Mouse (Mus musculus) embryonic facial prominence, embryonic 13.5 days (tissue): ENCODE measurements around the gene Trip13. TPM values are rescaled to one million over a fixed set of nuclear protein-coding genes. Genes with fewer than 3 reads are reported as not detected.

ENCODE experiments used
- ATAC-seq: fragments of 200-750 bp; cut with Nextera tagmentation; 2 replicates; pipeline ENCODE4 v1.8.0; 2017; ENCODE audit warnings: low read depth; ENCODE audit not compliant: insufficient number of reproducible peaks, insufficient read depth, low FRiP score, low TSS enrichment
- H3K27ac ChIP-seq: fragments of 300-500 bp; sonication (generic); 2 replicates; pipeline ENCODE4 v1.5.1; 2015; ENCODE audit warnings: moderate library complexity, mild to moderate bottlenecking, inconsistent platforms
- H3K27me3 ChIP-seq: fragments of 300-500 bp; sonication (generic); 2 replicates; pipeline ENCODE4 v1.6.1; 2015; ENCODE audit warnings: mild to moderate bottlenecking, inconsistent platforms
- H3K36me3 ChIP-seq: fragments of 300-500 bp; sonication (generic); 2 replicates; pipeline ENCODE4 v1.6.1; 2015; ENCODE audit warnings: mild to moderate bottlenecking, inconsistent platforms
- H3K4me1 ChIP-seq: fragments of 300-500 bp; sonication (generic); 2 replicates; pipeline ENCODE4 v1.6.1; 2015; ENCODE audit warnings: inconsistent platforms
- H3K4me2 ChIP-seq: fragments of 300-500 bp; sonication (generic); 2 replicates; pipeline ENCODE4 v1.6.1; 2015; ENCODE audit warnings: moderate library complexity, mild to moderate bottlenecking, inconsistent platforms
- H3K4me3 ChIP-seq: fragments of 300-500 bp; sonication (generic); 2 replicates; pipeline ENCODE4 v1.5.1; 2015; ENCODE audit warnings: mild to moderate bottlenecking, inconsistent platforms
- H3K9ac ChIP-seq: fragments of 300-500 bp; sonication (generic); 2 replicates; pipeline ENCODE4 v1.6.1; 2015; ENCODE audit warnings: mild to moderate bottlenecking, inconsistent platforms
- H3K9me3 ChIP-seq: fragments of 300-500 bp; sonication (generic); 2 replicates; pipeline ENCODE4 v1.6.1; 2016; ENCODE audit warnings: inconsistent platforms
- WGBS: fragments of 180-500 bp; shearing (Covaris S2); methylation state at CpG from one replicate; pipeline ENCODE4 v1.1.7; 2015; ENCODE audit warnings: mixed read lengths; 5-methylcytosine and 5-hydroxymethylcytosine counted together
- polyA plus RNA-seq: library from polyadenylated mRNA; unstranded; fragments of >200 nt; fragmentation: Nextera tagmentation; extraction: Ambion mirVana; gene quantifications from 2 replicates; pipeline ENCODE4 v1.2.1, GENCODE M21; 2015

The Trip13 gene
- polyA plus RNA-seq = 42.6 and 46.0 TPM in 2 replicates

DNA sequence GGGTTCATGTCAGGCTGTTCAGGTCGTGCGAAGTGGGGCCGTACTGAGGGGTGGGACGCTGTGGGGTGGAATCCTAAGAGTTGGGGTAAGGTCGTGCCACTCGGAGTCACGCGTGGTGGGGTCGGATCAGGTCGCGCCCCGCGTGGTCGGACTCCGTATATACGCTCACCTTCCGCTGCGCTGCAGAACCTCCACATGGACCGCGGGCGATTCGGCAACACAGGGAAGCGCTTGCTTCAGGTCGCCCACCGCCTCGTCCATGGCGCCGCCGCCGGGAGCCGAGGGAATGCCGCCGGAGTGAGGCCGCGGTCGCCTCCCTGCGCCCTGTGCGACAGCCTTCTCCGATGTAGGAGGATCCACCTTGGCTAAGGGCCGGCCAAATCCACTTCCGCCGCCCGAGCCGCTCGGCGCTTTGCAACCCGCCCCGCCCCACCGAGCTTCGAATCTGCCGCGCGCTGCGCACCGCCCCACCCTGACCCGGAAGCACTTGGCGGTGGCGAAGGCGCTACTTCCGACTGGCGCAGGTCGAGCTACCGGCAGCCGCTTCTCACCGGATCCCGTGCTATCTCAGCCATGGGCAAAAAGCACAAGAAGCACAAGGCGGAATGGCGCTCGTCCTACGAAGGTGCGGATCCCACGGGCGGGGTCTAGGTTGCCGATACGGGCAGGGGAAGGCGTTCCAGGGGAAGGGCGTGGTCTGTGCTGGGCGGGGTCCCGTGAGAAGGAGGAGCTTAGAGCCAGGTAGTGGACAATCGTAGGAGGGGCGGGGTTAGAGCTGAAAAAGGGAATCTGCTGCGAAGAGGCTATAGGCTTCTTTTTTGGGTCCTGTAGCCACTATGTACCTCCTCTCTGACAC, at the start of gene Trip13, which contains the start of gene Brd9:
Trip13 (minus strand) TSS at position 464 of the 856 bp plus-strand sequence.
Brd9 (plus strand) TSS at position 491 of the 856 bp plus-strand sequence.
- Histone ChIP-seq H3K9me3 (no peaks in the 10 kb centered on the region), H3K36me3 (peaks cover 57% of the 10 kb centered on the region)
- ATAC-seq = peak; percentile 95

DNA sequence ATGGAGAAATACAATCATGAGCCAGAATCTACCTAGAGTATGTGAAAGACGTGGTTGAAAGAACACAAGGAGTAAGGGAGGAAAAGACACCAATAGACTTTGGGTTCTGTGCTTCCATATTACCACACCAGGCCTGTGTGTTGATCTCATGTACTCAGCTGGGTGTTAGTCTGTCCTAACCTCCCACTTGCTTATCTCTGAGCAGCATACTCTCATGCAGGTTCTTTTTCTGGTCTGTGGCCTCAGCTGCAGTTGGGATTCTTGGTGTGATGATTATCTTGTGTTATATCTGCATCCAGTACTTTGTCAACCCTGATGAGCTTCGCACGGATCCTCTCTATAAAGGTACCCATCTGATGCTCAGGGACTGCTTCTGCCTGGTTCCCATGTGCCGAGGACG, 39.4 kb upstream of the Trip13 start:
- Histone ChIP-seq H3K36me3 (no peaks in the 10 kb centered on the region), H3K4me1 (no peaks in the 10 kb centered on the region), H3K9me3 (no peaks in the 10 kb centered on the region), H3K4me2 (no peak overlapping the region), H3K9ac (no peak overlapping the region), H3K27ac (no peak overlapping the region), H3K27me3 (no peaks in the 10 kb centered on the region), H3K4me3 (no peak overlapping the region)
- ATAC-seq = no peak
- WGBS = 88% methylated on average over 5 of the region's 5 CpGs

More for the DNA sequence above, at the start of gene Trip13, which contains the start of gene Brd9:
- peak within 1 kb of the TSS; percentile 80 for H3K4me2 ChIP-seq
- H3K4me3 ChIP-seq = peak within 1 kb of the TSS; percentile 82
- H3K4me1 ChIP-seq = peaks cover 16% of the 10 kb centered on the region
- H3K9ac ChIP-seq = peak within 1 kb of the TSS; percentile 81
- H3K27me3 ChIP-seq = no peaks in the 10 kb centered on the region
- peak within 1 kb of the TSS; percentile 91 for H3K27ac ChIP-seq
- under 1% methylated on average over 82 of the region's 82 CpGs for WGBS

DNA sequence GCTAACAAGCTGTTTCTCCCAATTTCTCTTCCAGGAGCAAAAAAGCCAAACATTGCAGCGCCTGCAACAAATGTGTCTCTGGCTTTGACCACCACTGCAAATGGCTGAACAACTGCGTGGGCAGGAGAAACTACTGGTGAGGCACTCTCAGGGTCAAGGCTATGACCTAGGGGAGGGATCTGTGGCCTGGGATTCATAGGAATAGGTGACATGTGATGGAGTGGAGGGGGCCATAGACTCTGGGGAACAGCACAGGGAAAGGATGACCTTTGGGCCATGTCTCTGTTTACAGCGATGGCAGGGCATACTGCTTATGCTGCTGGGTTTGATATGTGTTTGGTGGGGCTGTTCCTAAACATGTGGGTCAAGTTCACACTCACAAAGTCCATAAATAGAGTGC, 36.9 kb upstream of the Trip13 start:
- Histone ChIP-seq H3K4me3 (no peak overlapping the region), H3K4me2 (no peak overlapping the region), H3K9me3 (no peaks in the 10 kb centered on the region), H3K36me3 (no peaks in the 10 kb centered on the region), H3K27ac (no peak overlapping the region), H3K4me1 (0 out of 2 replicates have a peak, but pooled peaks cover 4% of the 10 kb centered on the region), H3K27me3 (no peaks in the 10 kb centered on the region), H3K9ac (no peak overlapping the region)
- no peak for ATAC-seq
- 88% methylated on average over 3 of the region's 3 CpGs for WGBS

DNA sequence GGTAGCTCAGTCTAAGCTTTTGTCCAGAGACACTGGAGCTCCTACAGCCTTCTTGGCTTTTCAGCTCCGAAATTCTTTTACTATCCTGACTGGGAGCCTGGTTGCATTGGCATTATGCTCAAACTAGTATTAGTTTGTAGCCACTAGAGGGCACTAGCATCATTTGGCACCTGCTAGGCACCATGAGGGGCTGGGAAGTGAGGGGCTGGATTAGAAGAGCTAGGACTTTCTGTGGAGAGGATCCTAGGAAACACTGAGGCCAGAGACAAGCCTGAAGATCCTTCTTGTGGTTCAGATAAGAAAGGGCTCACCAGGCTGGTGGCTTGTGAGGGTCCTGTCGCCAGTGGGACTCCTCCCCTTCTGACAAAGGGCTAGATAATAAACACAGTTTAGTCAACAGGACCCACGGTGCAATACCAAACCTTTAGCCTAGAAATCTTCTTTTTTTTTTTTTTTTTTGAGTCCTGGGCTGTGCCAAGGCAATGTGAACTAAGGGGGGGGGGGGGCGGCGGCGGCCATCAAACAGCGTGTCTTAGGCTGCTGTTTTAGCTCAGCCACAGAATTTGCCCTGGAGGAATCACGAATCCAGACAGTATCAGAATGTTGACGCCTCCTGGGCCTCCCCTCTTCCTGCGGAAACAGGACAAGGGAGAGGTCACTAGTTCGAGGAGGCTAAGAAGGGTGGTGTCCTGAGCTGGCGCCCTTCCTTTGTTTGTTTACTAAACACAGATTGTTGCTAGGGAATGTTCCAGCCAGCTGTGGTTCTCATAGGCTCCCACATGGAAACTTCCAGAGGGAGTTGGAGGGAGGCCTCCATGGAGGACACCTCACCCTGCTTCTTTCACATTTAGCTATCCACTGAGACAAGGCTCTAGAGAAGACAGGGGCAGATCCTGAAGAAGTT, 33.2 kb upstream of the Trip13 start:
- H3K27me3 ChIP-seq = no peaks in the 10 kb centered on the region

DNA sequence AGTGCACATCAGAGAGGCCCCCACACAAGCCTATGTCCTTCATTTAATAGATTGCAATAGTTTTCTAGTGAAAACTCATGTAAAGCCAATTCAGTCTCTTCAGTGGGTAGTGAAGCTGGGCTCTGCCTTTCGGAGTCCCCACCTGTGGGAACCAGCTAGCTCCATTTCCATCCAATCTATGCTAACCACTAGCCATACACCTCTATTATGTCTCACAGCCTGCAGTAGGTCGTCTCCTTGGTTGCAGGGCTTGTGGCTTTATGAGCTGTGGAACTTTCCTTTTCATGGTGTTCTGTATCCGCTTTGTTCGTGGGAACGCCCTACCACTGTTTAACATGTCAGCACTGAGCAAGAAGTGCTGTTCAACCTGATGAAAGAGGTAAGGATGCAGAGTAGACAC, 26.0 kb upstream of the Trip13 start, which contains the start of gene Zdhhc11:
Zdhhc11 (plus strand) TSS at position 301 of the 400 bp plus-strand sequence.
- Histone ChIP-seq H3K36me3 (peaks cover 41% of the 10 kb centered on the region), H3K4me1 (no peaks in the 10 kb centered on the region), H3K27ac (no peak within 1 kb of the TSS), H3K9me3 (no peaks in the 10 kb centered on the region), H3K4me3 (no peak within 1 kb of the TSS), H3K4me2 (no peak within 1 kb of the TSS), H3K27me3 (no peaks in the 10 kb centered on the region), H3K9ac (no peak within 1 kb of the TSS)
- WGBS = 87% methylated on average over 5 of the region's 5 CpGs
- ATAC-seq = no peak

More for the DNA sequence above, 33.2 kb upstream of the Trip13 start:
- Histone ChIP-seq H3K4me3 (no peak overlapping the region), H3K27ac (no peak overlapping the region), H3K9me3 (no peaks in the 10 kb centered on the region), H3K4me2 (peak overlapping the region; percentile 44), H3K36me3 (no peaks in the 10 kb centered on the region), H3K9ac (no peak overlapping the region; the same call in 1 of the 2 replicates), H3K4me1 (0 out of 2 replicates have a peak, but pooled peaks cover 4% of the 10 kb centered on the region)
- WGBS = 23% methylated on average over 12 of the region's 12 CpGs
- ATAC-seq = peak; percentile 52

DNA sequence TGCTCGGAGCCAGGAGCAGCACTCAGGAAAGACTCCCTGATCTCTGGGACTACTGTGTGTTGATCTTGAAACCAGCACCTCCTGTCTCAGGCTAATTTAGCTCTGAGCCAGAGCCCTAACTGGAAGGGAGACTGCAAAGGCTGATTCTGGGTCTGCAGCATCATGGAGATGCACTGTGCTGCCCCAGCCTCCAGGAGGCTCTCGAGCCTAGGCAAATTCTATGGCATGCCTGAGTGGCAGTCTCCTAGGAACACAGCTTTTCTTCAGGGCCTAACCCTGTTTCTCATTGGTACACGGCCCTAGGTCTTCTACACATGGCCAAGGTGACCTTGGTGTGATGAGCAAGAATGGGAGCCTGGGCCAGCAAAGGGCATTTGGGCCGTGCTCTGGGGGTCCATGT, 23.6 kb upstream of the Trip13 start:
- no peaks in the 10 kb centered on the region for H3K27me3 ChIP-seq
- ATAC-seq = no peak
- no peaks in the 10 kb centered on the region for H3K9me3 ChIP-seq
- H3K4me3 ChIP-seq = no peak overlapping the region
- H3K36me3 ChIP-seq = peaks cover 63% of the 10 kb centered on the region
- no peak overlapping the region for H3K4me2 ChIP-seq
- WGBS = 84% methylated on average over 4 of the region's 4 CpGs
- no peaks in the 10 kb centered on the region for H3K4me1 ChIP-seq
- no peak overlapping the region for H3K27ac ChIP-seq
- H3K9ac ChIP-seq = no peak overlapping the region

DNA sequence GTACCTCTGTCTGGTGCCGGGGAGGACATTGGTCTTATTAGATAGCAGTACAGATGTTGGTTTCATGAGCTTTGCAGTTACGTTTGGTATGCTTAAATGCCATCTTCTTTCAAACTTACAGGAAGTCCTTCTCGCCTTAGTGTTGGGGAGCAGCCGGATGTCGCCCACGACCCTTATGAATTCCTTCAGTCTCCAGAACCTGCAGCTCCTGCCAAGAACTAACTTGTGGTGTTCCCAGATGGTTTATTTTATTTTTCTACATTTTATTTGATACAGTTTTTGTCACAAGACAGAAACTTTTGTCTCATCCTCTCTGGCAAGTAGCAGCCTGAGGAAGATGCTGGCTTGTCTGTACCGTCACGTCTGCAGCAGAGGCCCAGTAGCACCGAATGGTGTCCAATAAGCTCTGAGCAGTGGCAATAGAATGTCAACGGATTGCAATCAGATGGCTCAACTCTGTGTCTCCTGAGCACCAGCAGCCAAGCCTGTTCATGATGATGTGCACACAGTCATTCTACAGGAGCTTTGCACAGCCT, 22.6 kb upstream of the Trip13 start:
- H3K4me1 ChIP-seq = no peaks in the 10 kb centered on the region
- no peak overlapping the region for H3K9ac ChIP-seq
- no peak overlapping the region for H3K4me2 ChIP-seq
- no peak for ATAC-seq
- H3K27me3 ChIP-seq = no peaks in the 10 kb centered on the region
- no peak overlapping the region for H3K27ac ChIP-seq
- no peaks in the 10 kb centered on the region for H3K9me3 ChIP-seq
- 92% methylated on average over 10 of the region's 10 CpGs for WGBS
- H3K36me3 ChIP-seq = peaks cover 73% of the 10 kb centered on the region
- no peak overlapping the region for H3K4me3 ChIP-seq

DNA sequence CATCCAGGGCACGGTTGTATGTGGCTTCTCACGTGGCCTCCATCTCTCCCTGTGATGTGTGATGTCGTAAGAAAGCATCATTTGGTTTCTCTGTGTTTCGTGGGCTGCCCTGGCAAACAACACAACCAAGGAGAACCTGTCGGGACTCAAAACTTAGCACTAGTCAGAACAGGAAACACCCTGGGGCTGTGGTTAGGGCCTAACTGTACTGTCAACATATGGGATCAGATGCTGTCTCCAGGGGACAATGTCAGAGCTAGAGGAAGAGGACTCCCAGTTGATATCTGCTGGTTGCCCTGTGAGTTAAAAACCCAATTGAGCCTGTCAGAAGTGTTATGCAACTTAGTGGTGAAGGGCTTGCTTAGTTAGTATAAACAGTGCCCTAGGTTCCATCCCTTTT, 17.9 kb upstream of the Trip13 start:
- no peaks in the 10 kb centered on the region for H3K9me3 ChIP-seq
- H3K4me1 ChIP-seq = no peaks in the 10 kb centered on the region
- H3K4me2 ChIP-seq = no peak overlapping the region
- peaks cover 95% of the 10 kb centered on the region for H3K36me3 ChIP-seq
- no peak overlapping the region for H3K4me3 ChIP-seq
- H3K9ac ChIP-seq = no peak overlapping the region
- WGBS = 81% methylated on average over 5 of the region's 5 CpGs
- no peak for ATAC-seq
- no peaks in the 10 kb centered on the region for H3K27me3 ChIP-seq
- H3K27ac ChIP-seq = no peak overlapping the region

DNA sequence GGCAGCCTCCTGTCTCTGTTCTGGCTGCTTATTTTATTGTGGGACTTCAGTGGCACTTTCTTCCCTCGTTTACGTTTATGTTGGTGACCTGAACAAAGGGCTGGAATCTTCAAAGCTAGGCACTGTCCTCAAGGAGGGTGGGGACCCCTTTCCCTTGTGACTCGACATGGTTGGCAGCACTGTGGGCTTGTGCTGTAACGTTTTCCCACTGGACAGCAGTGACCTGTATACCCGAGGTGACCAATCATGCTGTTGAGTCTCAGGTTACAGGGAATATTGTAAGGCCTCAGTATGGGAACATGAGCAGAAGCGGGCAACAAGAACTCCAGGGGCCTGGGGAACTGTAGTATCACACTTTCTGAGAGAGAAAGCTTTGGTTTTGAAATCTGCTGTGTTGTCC, 17.1 kb upstream of the Trip13 start:
- Histone ChIP-seq H3K27me3 (no peaks in the 10 kb centered on the region), H3K9me3 (no peaks in the 10 kb centered on the region), H3K4me2 (no peak overlapping the region), H3K4me3 (no peak overlapping the region), H3K4me1 (no peaks in the 10 kb centered on the region), H3K36me3 (peaks cover 95% of the 10 kb centered on the region), H3K9ac (no peak overlapping the region), H3K27ac (no peak overlapping the region)
- 58% methylated on average over 6 of the region's 6 CpGs for WGBS
- no peak for ATAC-seq

DNA sequence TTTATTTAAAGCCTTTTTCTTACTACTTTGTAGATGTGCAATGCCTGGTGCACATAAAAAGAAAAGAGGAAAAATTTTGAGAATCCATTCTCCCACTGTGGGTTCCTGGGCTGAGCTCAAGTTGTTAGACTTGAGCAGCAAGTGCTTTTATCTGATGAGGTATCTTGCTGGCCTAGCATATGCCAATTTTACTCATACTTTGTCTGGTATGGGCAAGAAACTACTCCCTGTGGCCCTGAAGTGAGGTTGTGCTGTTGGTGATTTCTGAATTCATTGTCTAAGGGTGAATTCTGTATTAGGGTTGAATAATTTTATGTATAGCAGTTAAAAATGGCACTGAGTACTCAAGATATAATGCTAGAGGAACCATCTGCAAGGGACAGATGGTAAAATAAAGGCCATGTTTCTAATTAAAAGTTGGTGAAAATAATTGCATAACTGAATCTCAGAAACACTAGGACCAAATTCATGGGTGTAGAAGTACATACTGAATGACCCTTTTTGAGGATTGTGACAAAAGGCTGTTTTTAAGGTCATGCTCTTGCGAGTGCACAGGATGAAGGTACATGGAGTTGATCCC, 16.1 kb upstream of the Trip13 start:
- Histone ChIP-seq H3K36me3 (peaks cover 95% of the 10 kb centered on the region), H3K4me3 (no peak overlapping the region)
- 88% methylated on average over 1 of the region's 1 CpGs for WGBS

DNA sequence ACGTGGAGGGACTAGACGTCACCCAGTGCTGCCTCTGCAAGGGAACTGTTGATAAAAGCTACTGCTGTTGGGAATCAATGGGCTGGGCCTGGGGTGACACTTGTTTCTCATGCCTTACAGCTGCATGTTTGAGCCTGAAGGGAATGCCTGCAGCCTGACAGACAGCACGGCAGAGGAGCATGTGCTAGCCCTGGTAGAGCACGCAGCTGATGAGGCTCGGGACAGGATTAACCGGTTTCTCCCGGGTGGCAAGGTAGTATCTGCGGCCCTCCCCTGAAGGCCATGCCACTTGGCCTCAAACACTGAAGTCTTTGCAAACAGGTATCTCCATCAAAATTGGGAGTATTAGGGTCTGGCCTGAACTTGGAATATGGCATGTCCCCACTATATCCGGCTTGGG, 7.0 kb upstream of the Trip13 start:
- no peaks in the 10 kb centered on the region for H3K4me1 ChIP-seq
- H3K9ac ChIP-seq = no peak overlapping the region
- H3K36me3 ChIP-seq = peaks cover 93% of the 10 kb centered on the region
- H3K9me3 ChIP-seq = no peaks in the 10 kb centered on the region
- H3K27me3 ChIP-seq = no peaks in the 10 kb centered on the region
- no peak overlapping the region for H3K27ac ChIP-seq
- no peak overlapping the region for H3K4me2 ChIP-seq
- ATAC-seq = no peak
- H3K4me3 ChIP-seq = no peak overlapping the region
- 87% methylated on average over 9 of the region's 9 CpGs for WGBS

More for the DNA sequence above, 16.1 kb upstream of the Trip13 start:
- no peak overlapping the region for H3K27ac ChIP-seq
- ATAC-seq = no peak
- no peak overlapping the region for H3K9ac ChIP-seq
- no peaks in the 10 kb centered on the region for H3K9me3 ChIP-seq
- no peaks in the 10 kb centered on the region for H3K4me1 ChIP-seq
- no peaks in the 10 kb centered on the region for H3K27me3 ChIP-seq
- no peak overlapping the region for H3K4me2 ChIP-seq
